Mouse (Mus musculus) Patski (cell line): ENCODE measurements around the gene Ssr4. TPM values are rescaled to one million over a fixed set of nuclear protein-coding genes. Genes with fewer than 3 reads are reported as not detected.

Experiments
- ATAC-seq: fragments of 100-300 bp; one replicate; pipeline ENCODE4 v1.8.0; 2021
- CTCF ChIA-PET: fragments of 350-600 bp; sonication (Branson Sonifier 250); formaldehyde crosslinking; loops from one replicate; lab custom pipeline; 2022; ENCODE audit warnings: inconsistent platforms; lab: Charles Lee
- POLR2A ChIA-PET: fragments of 350-600 bp; sonication (Branson Sonifier 250); formaldehyde crosslinking; loops from one replicate; lab custom pipeline; 2022; ENCODE audit warnings: antibody characterized with exemption, inconsistent platforms; lab: Charles Lee
- DNase-seq: peaks from one replicate; pipeline ENCODE4 v3.0.0-alpha.2; 2011; ENCODE audit warnings: low read depth, low spot score
- H3K27me3 ChIP-seq: fragments of 371-371 bp; one replicate; pipeline ENCODE4 v1.5.1; 2021
- CTCF ChIP-seq: fragments of 100-300 bp; IDR thresholded peaks from one replicate; pipeline ENCODE4 v1.5.1; 2021
- in situ Hi-C: fragments of 300-500 bp; cut with MboI; formaldehyde crosslinking; loops from 3 replicates; pipeline ENCODE4 v1.11.1; 2018; ENCODE audit warnings: low pct_unique_long_range_greater_than_20kb, mixed read lengths
- polyA plus RNA-seq: library from polyadenylated mRNA; unstranded; gene quantifications from one replicate; pipeline ENCODE4 v1.2.3, GENCODE M21; 2021

Gene Ssr4
- polyA plus RNA-seq, 1 experiment from 2014 or later, result 194 TPM

GRCm38 (mm10) chrX:73774168-73774760 is 12.6 kb upstream of the Ssr4 start, which contains the start of gene Srpk3:
Srpk3 (plus strand) TSS chrX:73774405.
- TF ChIP-seq CTCF, result no peak
- in situ Hi-C loops, result no loop called here
- ChIA-PET CTCF (no interaction called here), POLR2A (interaction anchor here (1.4 kb wide), 1 partner anchor 13 kb away, joined by 4 read pairs; no protein-coding TSS in a partner anchor)
- no peaks in the 10 kb centered on the region for H3K27me3 ChIP-seq
- peak; percentile 72 for ATAC-seq
- DNase-seq, result no peak

- no peak for DNase-seq
These were observed 11.9 kb upstream of the Ssr4 start for GRCm38 (mm10) chrX:73774802-73775483.

GRCm38 (mm10) chrX:73782227-73782626 is 4.6 kb upstream of the Ssr4 start:
- ChIA-PET CTCF (no interaction called here), POLR2A (no interaction called here)
- in situ Hi-C loops, result no loop called here
- ATAC-seq, result no peak
- no peak for DNase-seq
- H3K27me3 ChIP-seq, result no peaks in the 10 kb centered on the region
- TF ChIP-seq CTCF, result no peak

More at GRCm38 (mm10) chrX:73774802-73775483, 11.9 kb upstream of the Ssr4 start:
- CTCF ChIA-PET, result no interaction called here
- H3K27me3 ChIP-seq, result no peaks in the 10 kb centered on the region
- TF ChIP-seq CTCF, result no peak
- no peak for ATAC-seq
- POLR2A ChIA-PET, result interaction anchor here (1.4 kb wide), 1 partner anchor 12 kb away, joined by 4 read pairs; no protein-coding TSS in a partner anchor
- in situ Hi-C loops, result no loop called here

- ATAC-seq (no peak), DNase-seq (no peak)
- in situ Hi-C loops, result no loop called here
- H3K27me3 ChIP-seq, result no peaks in the 10 kb centered on the region
- ChIA-PET POLR2A (interaction anchor here (1.2 kb wide), 1 partner anchor 49 kb away, joined by 3 read pairs; no protein-coding TSS in a partner anchor), CTCF (no interaction called here)
- TF ChIP-seq CTCF, result no peak
These were observed 1.2 kb upstream of the Ssr4 start for GRCm38 (mm10) chrX:73785666-73786065.

- DNase-seq (no peak), ATAC-seq (peak; percentile 0)
- ChIA-PET POLR2A (interaction anchor here (1.0 kb wide), 1 partner anchor 13 kb away, joined by 4 read pairs; the partner anchor contains the start of gene Srpk3), CTCF (no interaction called here)
- H3K27me3 ChIP-seq, result no peaks in the 10 kb centered on the region
- no peak for TF ChIP-seq CTCF
- in situ Hi-C loops, result no loop called here
These were observed 364 bp downstream of the Ssr4 start for GRCm38 (mm10) chrX:73787225-73787558.

GRCm38 (mm10) chrX:73788501-73788900 is 1.7 kb downstream of the Ssr4 start:
- CTCF ChIA-PET, result no interaction called here
- DNase-seq (no peak), ATAC-seq (no peak)
- H3K27me3 ChIP-seq, result no peaks in the 10 kb centered on the region
- in situ Hi-C loops, result no loop called here
- POLR2A ChIA-PET, result no interaction called here
- TF ChIP-seq CTCF, result no peak

- no peak for DNase-seq
- no peak for ATAC-seq
- POLR2A ChIA-PET, result interaction anchor here (1.2 kb wide), 1 partner anchor 33 kb away, joined by 3 read pairs; no protein-coding TSS in a partner anchor
- no peaks in the 10 kb centered on the region for H3K27me3 ChIP-seq
- in situ Hi-C loops, result loop anchor here (5.0 kb wide), 1 partner anchor 104 kb away; the partner anchor contains the start of gene L1cam
- CTCF ChIA-PET, result interaction anchor here (1.9 kb wide), 1 partner anchor 28 kb away, joined by 5 read pairs; no protein-coding TSS in a partner anchor
- no peak for TF ChIP-seq CTCF
These were observed 6.2 kb downstream of the Ssr4 start for GRCm38 (mm10) chrX:73793039-73793438.

GRCm38 (mm10) chrX:73793505-73793904 is 6.7 kb downstream of the Ssr4 start:
- in situ Hi-C loops, result loop anchor here (5.0 kb wide), 1 partner anchor 104 kb away; the partner anchor contains the start of gene L1cam
- no peak for TF ChIP-seq CTCF
- DNase-seq (no peak), ATAC-seq (no peak)
- CTCF ChIA-PET, result interaction anchor here (1.9 kb wide), 1 partner anchor 28 kb away, joined by 5 read pairs; no protein-coding TSS in a partner anchor
- POLR2A ChIA-PET, result interaction anchor here (1.2 kb wide), 1 partner anchor 32 kb away, joined by 3 read pairs; no protein-coding TSS in a partner anchor
- no peaks in the 10 kb centered on the region for H3K27me3 ChIP-seq

- no peak for TF ChIP-seq CTCF
These were observed 10.7 kb downstream of the Ssr4 start for GRCm38 (mm10) chrX:73797511-73797910.

GRCm38 (mm10) chrX:73798502-73798901 is 11.7 kb downstream of the Ssr4 start:
- CTCF ChIA-PET, result interaction anchor here (1.2 to 1.7 kb wide), 5 partner anchors 27 to 135 kb away, joined by 3 to 9 read pairs (median 4); partner anchors contain the start of gene Avpr2

More at GRCm38 (mm10) chrX:73797511-73797910, 10.7 kb downstream of the Ssr4 start:
- in situ Hi-C loops, result no loop called here
- ATAC-seq (no peak), DNase-seq (no peak)
- peaks cover 1% of the 10 kb centered on the region for H3K27me3 ChIP-seq
- ChIA-PET POLR2A (interaction anchor here (0.6 to 1.8 kb wide), 2 partner anchors 98 to 449 kb away, joined by 3 to 7 read pairs; partner anchors contain the start of gene L1cam), CTCF (interaction anchor here (1.0 to 1.5 kb wide), 4 partner anchors 28 to 117 kb away, joined by 3 to 4 read pairs (median 3); partner anchors contain the start of gene Avpr2)

More at GRCm38 (mm10) chrX:73798502-73798901, 11.7 kb downstream of the Ssr4 start:
- ATAC-seq (peak; percentile 79), DNase-seq (no peak)
- POLR2A ChIA-PET, result interaction anchor here (1.4 kb wide), 1 partner anchor 97 kb away, joined by 3 read pairs; no protein-coding TSS in a partner anchor
- peaks cover 10% of the 10 kb centered on the region for H3K27me3 ChIP-seq
- in situ Hi-C loops, result no loop called here
- no peak for TF ChIP-seq CTCF
